Mouse (Mus musculus) cerebellum, adult 11 months (tissue): ENCODE measurements around the gene Uvrag.
"Not testable (repeated sequence)": the region's sequence is repeated elsewhere in the genome, so short reads cannot be mapped to it uniquely, and the experiment has no call there.

Experiments
- DNase-seq: peaks from one replicate; pipeline ENCODE4 v3.0.0; 2022

Gene Uvrag

GRCm38 (mm10) chr7:99094336-99094735 lies 46.6 kb downstream of the Uvrag start:
- DNase-seq = no peak

- no peak for DNase-seq
Observed at GRCm38 (mm10) chr7:99091915-99092645, 48.9 kb downstream of the Uvrag start.

GRCm38 (mm10) chr7:99089716-99090115 lies 51.2 kb downstream of the Uvrag start:
- DNase-seq = no peak

GRCm38 (mm10) chr7:99088576-99089346 lies 52.2 kb downstream of the Uvrag start:
- DNase-seq = no peak

GRCm38 (mm10) chr7:99087581-99087980 lies 53.4 kb downstream of the Uvrag start:
- no peak for DNase-seq

- no peak for DNase-seq
Observed at GRCm38 (mm10) chr7:99086646-99087443, 54.1 kb downstream of the Uvrag start.

- DNase-seq = no peak
Observed at GRCm38 (mm10) chr7:99085249-99085648, 55.7 kb downstream of the Uvrag start.

- DNase-seq = peak; percentile 52
Observed at GRCm38 (mm10) chr7:99079522-99079921, 61.4 kb downstream of the Uvrag start.

- DNase-seq = no peak
Observed at GRCm38 (mm10) chr7:99078805-99079204, 62.1 kb downstream of the Uvrag start.

GRCm38 (mm10) chr7:99077234-99077633 lies 63.7 kb downstream of the Uvrag start:
- no peak for DNase-seq

GRCm38 (mm10) chr7:99075101-99075500 lies 65.8 kb downstream of the Uvrag start:
- DNase-seq = no peak

- no peak for DNase-seq
Observed at GRCm38 (mm10) chr7:99073734-99074372, 67.1 kb downstream of the Uvrag start.

GRCm38 (mm10) chr7:99067710-99068109 lies 73.2 kb downstream of the Uvrag start:
- no peak for DNase-seq

GRCm38 (mm10) chr7:99065920-99066319 lies 75.0 kb downstream of the Uvrag start:
- no peak for DNase-seq

GRCm38 (mm10) chr7:99065391-99065831 lies 75.5 kb downstream of the Uvrag start:
- DNase-seq = no peak

GRCm38 (mm10) chr7:99064795-99065194 lies 76.1 kb downstream of the Uvrag start:
- DNase-seq = no peak

GRCm38 (mm10) chr7:99062263-99062662 lies 78.7 kb downstream of the Uvrag start:
- DNase-seq = not testable (repeated sequence)

- peak; percentile 29 for DNase-seq
Observed at GRCm38 (mm10) chr7:99061056-99061680, 79.8 kb downstream of the Uvrag start.

GRCm38 (mm10) chr7:99060476-99060875 lies 80.5 kb downstream of the Uvrag start:
- peak; percentile 58 for DNase-seq

GRCm38 (mm10) chr7:99059934-99060333 lies 81.0 kb downstream of the Uvrag start:
- no peak for DNase-seq

GRCm38 (mm10) chr7:99057053-99057630 lies 83.8 kb downstream of the Uvrag start:
- DNase-seq = no peak

GRCm38 (mm10) chr7:99053626-99054025 lies 87.3 kb downstream of the Uvrag start:
- no peak for DNase-seq
